Mouse (Mus musculus) cerebellum, adult 2 months (tissue): ENCODE measurements around the gene Phf21a.

Experiments
- CTCF ChIP-seq: fragments of 200-500 bp; IDR thresholded peaks from 2 replicates; pipeline ENCODE4 v1.5.1; 2011; ENCODE audit warnings: low read depth, mild to moderate bottlenecking, control low read depth, low read length, moderate library complexity, borderline replicate concordance; ENCODE audit not compliant: insufficient read depth
- POLR2A ChIP-seq: fragments of 200-500 bp; IDR thresholded peaks from 2 replicates; pipeline ENCODE4 v1.6.1; 2011; ENCODE audit warnings: low read length, control low read depth, borderline replicate concordance; ENCODE audit not compliant: insufficient read depth

DNA sequence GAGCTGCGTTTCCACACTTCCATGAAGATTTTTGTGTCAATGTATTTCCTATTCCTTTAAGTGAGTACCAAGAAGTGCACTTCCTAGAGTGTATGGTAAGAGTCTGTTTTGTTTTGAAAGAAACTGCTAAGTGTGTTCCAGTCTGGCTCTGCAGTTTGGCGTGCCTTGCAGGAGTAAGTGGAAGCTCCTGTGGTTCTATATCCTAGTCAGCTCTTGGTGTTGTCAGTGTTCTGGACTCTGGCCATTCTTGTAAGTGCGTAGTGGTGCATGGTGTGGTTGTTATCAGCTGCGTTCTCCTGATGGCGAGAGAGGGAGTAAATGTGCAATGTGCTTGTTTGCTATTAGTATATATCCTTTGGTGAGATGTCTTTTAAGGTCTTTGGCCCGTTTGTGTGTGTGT is 7.9 kb downstream of the Phf21a start:
- TF ChIP-seq POLR2A, result no peak
- TF ChIP-seq CTCF, result no peak
